Mouse (Mus musculus): ENCODE results near the gene Pitpnm1.

The Pitpnm1 gene

DNA sequence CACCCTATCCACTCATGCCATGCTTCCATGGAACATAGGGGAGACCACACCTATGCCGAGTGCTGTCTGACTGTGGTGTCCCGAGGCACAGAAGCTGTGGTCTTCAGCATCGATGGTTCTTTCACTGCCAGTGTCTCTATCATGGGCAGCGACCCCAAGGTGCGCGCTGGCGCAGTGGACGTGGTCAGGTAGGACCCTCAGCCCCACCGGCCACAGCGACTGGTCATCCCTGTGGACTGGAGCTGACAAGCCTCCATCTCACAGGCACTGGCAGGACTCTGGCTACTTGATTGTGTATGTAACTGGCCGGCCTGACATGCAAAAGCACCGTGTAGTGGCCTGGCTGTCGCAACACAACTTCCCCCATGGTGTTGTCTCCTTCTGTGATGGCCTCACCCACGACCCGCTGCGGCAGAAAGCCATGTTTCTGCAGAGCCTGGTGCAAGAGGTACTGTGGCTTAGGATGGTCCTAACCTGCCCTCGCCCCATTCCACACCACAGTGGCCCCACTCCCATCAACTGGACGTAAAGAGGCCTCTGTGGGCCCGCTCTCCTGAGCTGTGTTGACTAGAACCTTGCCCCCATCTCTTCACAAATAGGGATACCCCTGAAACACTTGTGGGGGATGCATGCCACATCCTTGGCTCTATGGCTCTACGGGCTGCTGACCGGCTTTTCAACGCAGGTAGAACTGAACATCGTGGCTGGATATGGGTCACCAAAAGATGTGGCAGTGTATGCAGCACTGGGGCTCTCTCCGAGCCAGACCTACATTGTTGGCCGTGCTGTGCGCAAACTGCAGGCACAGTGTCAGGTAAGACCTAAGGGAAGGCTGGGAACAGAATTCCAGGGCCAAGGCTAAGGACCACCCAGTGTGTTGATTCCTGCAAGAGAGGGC is 12.5 kb downstream of the Pitpnm1 start:
- in situ Hi-C loops (cut with MboI; ENCODE audit: unreplicated experiment in 2 of 2), result no loop called here

DNA sequence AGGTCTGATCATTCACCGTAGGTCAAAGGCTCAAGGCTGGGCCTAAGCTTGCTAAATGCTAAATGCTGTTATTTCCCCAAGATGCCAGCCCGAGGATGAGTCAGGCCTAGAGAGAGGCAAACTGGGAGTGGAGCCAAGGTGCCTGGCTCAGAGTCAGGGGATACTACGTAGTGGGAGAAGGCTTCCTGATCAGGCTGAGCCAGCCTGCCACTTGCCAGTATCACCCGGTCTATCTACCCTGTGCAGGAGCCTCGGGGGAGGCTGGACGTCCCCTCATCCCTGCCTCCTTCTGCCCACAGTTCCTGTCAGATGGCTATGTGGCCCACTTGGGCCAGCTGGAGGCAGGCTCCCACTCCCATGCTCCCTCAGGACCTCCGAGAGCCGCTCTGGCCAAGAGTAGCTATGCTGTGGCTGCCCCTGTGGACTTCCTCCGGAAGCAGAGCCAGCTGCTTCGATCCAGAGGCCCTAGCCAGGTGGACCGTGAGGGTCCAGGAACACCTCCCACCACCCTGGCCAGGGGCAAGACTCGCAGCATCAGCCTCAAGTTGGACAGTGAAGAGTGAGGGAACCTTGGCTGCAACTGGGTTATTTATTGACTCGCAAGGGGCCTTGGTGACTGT is 13.5 kb downstream of the Pitpnm1 start:
- in situ Hi-C loops (cut with MboI; ENCODE audit: unreplicated experiment in 2 of 2), result no loop called here

DNA sequence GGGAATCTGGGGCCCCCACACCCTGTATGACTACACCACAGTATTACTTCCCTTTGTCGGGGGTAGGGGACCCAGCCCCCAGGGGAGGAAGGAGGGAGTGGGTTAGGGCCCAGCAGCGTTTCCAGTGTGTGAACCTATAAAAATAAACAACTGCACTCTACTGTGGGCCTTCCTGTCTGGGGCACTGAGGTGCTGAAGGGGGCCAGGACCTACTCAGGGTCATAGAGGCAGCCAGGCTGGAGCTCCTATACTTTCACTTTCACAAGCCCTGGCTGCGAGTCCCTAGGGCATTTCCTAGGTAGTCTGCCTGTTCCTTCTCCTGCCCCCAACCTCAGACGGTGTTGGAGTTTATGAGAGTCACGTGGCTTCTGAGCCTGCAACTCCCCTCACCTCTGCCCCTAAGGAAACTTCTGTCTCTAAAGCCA is 14.0 kb downstream of the Pitpnm1 start:
- in situ Hi-C loops (cut with MboI; ENCODE audit: unreplicated experiment in 2 of 2), result no loop called here

DNA sequence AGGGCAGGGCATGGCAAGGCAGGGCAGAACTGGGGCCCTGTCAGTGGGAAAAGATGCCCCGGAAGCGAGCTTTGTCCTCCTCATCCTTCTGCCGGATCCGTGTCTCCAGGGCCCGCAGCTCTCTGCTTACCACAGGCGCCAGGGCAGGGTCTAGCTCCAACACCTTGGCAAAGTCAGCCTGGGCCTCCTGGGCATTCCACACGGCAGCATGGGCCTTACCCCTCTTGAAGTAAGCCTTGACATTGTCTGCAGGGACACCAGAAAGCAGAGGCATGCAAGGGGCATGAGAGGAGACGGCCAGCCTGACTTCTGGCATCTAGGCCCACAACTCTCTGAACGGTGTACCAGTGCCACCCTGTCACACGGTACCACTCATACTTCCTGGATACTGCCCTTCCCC is 14.8 kb downstream of the Pitpnm1 start:
- in situ Hi-C loops (cut with MboI; ENCODE audit: unreplicated experiment in 2 of 2), result no loop called here

DNA sequence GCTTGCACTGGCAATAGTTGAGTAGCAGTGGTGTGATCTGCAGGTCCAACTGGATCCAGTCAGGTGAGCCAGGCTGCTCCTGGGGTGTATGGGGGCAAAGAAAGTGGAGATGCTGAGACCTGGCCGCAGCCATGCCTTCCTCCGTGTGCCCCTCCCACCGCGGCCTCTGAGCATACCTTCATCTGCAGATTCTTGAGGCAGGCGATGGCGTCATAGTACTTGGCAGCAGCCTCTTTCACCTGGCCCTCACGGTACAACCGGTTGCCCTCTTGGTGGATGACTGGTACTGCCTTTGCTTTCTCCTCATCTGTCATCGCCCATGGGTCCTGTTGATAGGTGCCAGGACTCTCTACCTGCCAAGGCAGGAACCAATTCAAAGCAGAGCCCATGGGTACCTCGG is 15.3 kb downstream of the Pitpnm1 start:
- in situ Hi-C loops (cut with MboI; ENCODE audit: unreplicated experiment in 2 of 2), result no loop called here

DNA sequence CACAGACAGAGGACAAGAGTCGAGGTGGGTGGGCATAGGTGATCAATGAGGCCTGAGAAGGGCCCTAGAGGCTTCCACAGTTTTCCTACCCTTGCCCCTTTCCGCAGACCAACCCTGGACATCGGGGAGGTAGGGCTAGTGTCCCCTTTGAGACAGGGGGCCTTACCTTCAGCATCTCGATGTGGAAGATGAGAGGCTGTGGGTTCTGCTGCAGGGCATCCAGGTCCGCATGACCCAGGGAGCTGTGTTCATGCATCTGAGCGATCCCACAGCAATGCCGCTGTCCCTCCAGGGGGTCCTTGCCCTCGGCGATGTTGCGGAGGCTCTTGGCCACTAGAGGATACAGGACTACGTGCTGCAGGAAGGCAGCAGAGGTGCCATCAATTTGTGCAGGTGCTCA is 16.0 kb downstream of the Pitpnm1 start:
- in situ Hi-C loops (cut with MboI; ENCODE audit: unreplicated experiment in 2 of 2), result no loop called here

DNA sequence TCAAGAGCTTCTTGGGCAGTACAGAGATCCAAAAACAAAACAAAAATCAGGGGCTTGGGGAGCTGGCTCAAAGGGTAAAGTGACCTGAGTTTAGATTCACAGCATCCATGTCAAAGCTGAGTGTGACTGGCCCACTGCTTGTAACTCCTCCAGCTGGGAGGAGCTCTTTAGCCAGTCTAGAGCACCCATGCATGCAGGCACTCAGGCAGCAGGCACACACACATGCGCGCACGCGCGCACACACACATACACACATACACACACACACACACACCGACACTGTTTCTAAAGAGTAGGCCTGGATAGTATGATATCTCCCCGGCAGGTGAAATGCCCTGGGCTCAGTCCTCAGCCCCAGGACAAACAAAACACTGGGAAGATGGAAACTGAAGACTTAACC is 17.2 kb downstream of the Pitpnm1 start:
- in situ Hi-C loops (cut with MboI; ENCODE audit: unreplicated experiment in 2 of 2), result no loop called here

DNA sequence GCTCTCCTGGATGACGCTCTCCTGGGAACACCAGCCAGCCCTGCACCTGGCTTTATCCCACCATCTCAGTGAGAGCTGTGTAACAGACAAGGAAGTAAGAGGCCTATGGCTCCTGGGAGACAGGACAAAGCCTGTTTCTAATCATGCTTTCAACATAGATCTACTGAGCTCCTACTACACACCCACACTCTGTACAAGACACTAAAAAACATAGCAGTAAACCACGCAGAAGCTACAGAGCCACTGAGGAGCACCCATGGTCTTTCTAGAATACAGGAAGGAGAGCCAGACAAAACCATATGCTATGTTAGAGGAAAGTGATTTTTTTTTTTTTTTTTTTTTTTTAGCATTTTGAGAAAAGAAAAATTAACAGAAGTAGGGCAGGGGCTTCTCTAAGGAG is 18.6 kb downstream of the Pitpnm1 start:
- in situ Hi-C loops (cut with MboI; ENCODE audit: unreplicated experiment in 2 of 2), result no loop called here

DNA sequence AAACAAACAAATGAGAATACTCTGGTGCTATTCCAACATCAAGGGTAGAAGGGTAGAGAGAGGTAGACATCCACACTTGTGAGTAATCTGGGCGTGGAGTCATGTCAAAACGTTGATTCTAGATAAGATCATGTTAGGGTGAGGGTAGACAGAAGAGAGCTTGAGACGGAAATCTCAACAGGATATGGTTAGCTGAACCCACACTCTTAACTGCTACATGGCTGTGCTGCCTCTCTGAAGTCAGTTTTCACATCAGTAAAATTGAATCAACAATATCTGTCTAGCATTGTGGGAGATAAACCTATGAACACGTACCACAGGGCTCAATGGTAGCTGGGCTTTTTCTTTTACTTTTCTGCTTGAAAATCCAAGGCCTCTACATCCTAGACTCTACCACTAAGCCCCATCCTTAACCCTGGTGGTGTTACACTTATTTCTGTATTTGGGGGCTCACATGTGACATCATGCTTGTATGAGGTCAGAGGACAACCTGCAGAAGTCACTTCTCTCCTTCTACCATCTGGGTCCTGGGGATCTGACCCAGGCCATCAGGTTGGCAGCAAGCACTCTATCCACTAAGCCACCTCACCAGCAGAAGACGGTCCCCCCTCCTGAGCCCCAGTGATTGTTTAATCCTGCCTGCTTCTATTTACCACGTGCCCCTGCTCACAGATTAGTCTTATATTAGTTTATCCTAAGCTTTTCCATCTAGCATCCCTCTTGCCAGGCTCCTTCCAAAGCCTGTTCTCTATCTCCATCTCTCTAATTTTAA is 20.1 kb downstream of the Pitpnm1 start:
- in situ Hi-C loops (cut with MboI; ENCODE audit: unreplicated experiment in 2 of 2), result loop anchor here in 1 of 2 experiments (5.0 kb wide), 1 partner anchor 82 kb away; the partner anchor contains the start of gene Rad9a

DNA sequence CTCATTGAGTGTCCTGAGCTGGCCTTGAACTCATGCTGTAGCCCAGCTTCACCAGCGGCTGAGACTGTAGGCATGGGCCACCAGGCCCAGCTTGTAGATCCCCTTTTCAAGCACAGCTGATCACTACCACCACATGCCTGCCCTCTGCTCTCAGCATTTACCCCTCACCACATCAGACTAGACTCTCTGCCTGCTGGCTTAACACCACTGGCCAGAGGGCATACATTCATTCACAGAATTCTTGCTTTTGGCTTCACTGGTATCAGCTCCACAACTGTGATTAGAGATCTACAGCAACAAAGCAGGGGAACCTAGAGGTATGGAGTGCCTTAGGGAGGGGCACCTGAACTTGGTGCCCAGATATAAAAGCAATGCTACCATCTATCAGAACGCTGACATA is 20.7 kb downstream of the Pitpnm1 start:
- in situ Hi-C loops (cut with MboI; ENCODE audit: unreplicated experiment in 2 of 2), result loop anchor here in 1 of 2 experiments (5.0 kb wide), 1 partner anchor 82 kb away; the partner anchor contains the start of gene Rad9a

DNA sequence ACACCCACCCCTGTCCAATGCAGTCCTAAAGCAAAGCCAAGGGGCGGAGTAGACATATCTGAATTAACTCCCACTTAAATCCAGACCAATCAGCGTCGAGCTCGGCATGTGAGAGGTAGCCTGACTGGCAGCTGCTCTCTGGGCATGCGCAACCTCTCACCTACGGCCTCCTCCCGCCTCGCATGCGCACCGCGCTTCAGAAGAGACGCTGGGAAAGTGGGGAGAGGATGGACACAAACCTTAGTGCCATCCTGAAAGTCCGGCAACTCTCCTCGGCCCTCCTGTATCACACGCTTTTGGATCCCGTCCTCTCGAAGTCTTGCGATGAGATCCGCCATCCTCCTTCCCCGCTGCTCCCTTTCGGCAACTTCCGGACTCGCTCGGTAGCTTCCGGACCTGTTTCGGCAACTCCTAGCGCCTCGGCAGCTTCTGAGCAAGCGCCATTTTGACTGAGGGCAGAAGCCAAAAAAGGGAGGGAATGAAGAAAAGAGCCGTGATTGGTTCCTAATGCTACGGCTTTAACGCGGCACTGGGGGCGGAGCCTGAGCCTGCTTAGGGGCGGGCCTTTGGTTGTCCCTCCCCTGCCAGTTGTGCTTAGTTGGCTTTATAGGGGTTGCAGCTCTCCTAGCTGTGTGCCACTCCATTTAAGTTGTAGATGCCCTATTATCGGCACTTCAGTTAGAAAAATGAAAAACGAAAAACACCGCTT is 21.5 kb downstream of the Pitpnm1 start:
- in situ Hi-C loops (cut with MboI; ENCODE audit: unreplicated experiment in 2 of 2), result loop anchor here in 1 of 2 experiments (5.0 kb wide), 1 partner anchor 81 kb away; the partner anchor contains the start of gene Rad9a

DNA sequence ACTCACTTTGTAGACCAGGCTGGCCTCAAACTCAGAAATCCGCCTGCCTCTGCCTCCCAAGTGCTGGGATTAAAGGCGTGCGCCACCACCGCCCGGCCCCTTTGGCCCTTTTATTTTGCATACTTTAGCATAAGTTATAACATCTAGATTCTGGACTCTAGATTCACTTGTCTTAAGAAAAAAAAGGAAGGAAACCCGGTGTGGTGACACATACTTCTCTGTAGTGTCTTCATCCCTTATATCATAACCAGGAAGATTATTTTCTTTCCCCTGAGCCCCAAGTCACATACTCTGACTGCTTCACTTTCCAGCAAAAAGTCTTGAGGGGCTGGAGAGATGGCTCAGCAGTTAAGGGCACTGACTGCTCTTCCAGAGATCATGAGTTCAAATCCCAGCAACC is 22.1 kb downstream of the Pitpnm1 start:
- in situ Hi-C loops (cut with MboI; ENCODE audit: unreplicated experiment in 2 of 2), result loop anchor here in 1 of 2 experiments (5.0 kb wide), 1 partner anchor 80 kb away; the partner anchor contains the start of gene Rad9a

DNA sequence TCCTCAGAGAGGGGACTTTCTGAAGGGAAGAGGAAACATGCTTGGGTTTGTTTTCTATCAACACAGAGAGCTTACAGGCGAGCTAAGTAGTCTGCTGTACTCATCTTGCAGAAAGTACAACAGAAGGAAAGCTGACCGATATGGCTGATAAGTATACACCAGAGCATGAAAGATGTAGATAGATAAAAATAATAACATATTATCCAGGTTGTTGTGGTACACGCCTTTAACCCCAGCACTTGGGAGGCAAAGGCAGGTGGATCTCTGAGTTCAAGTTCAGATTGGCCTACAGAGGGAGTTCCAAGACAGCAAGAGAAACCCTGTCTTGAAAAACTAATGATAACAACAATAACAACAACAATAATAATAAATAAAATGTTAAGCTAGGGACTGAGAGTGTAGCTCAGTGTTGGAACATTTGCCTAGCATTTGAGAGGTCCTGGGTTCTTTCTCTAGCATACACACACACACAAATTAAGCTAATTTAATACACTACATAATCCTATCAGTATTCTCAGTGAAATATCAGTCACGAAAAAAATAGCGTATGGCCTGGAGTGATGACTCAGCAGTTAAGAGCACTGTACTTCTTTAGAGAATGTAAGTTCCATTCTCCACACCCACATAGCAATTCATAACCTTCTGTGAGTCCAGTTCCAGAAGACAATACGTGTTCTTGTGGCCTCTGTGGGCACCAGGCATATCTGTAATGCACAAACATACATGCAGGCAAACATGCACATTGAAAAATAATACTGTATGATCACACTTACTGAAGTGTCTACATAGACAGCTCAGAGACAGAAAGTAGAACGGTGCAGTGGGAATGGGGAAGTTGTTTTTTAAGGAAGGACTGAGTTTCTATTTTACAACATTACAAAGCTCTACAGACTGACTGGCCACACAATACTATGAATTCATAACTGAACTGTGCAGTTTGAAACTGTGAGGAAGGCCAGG is 22.9 kb downstream of the Pitpnm1 start:
- in situ Hi-C loops (cut with MboI; ENCODE audit: unreplicated experiment in 2 of 2), result loop anchor here in 1 of 2 experiments (5.0 kb wide), 1 partner anchor 80 kb away; the partner anchor contains the start of gene Rad9a

DNA sequence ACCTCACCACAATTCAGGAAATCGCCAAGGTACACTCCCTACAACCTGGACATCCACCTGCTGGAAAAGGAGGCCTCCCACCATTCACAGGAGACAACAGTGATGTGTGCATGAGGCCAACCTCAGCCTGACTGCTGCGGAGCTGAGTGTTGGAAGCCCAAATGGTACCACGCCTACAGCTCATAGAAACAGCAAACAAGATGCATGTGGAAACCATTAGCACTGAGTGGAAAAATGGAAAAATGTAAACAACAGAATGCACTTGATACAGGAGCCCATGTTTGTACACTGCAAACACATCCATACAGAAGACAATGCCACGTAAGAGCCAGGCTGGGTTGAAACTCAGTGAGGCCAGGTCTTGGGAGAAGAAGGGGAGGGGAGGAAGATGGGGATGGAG is 24.6 kb downstream of the Pitpnm1 start:
- in situ Hi-C loops (cut with MboI; ENCODE audit: unreplicated experiment in 2 of 2), result loop anchor here in 1 of 2 experiments (5.0 kb wide), 1 partner anchor 78 kb away; the partner anchor contains the start of gene Rad9a

DNA sequence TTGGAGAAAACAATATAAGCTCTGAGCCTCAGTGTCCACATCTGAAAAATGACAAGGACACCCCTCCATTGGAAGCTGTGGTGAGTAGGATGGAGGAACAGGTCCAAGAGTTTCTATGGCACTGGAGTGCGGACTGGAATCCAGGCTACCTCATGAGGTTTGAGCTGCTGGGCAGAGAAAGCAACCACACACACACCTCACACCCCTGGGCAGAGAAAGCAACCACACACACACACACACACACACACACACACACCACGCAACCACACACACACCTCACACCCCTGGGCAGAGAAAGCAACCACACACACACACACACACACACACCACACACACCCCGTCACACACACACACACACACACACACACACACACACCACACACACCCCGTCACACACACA is 25.5 kb downstream of the Pitpnm1 start:
- in situ Hi-C loops (cut with MboI; ENCODE audit: unreplicated experiment in 2 of 2), result loop anchor here in 1 of 2 experiments (5.0 kb wide), 1 partner anchor 77 kb away; the partner anchor contains the start of gene Rad9a

DNA sequence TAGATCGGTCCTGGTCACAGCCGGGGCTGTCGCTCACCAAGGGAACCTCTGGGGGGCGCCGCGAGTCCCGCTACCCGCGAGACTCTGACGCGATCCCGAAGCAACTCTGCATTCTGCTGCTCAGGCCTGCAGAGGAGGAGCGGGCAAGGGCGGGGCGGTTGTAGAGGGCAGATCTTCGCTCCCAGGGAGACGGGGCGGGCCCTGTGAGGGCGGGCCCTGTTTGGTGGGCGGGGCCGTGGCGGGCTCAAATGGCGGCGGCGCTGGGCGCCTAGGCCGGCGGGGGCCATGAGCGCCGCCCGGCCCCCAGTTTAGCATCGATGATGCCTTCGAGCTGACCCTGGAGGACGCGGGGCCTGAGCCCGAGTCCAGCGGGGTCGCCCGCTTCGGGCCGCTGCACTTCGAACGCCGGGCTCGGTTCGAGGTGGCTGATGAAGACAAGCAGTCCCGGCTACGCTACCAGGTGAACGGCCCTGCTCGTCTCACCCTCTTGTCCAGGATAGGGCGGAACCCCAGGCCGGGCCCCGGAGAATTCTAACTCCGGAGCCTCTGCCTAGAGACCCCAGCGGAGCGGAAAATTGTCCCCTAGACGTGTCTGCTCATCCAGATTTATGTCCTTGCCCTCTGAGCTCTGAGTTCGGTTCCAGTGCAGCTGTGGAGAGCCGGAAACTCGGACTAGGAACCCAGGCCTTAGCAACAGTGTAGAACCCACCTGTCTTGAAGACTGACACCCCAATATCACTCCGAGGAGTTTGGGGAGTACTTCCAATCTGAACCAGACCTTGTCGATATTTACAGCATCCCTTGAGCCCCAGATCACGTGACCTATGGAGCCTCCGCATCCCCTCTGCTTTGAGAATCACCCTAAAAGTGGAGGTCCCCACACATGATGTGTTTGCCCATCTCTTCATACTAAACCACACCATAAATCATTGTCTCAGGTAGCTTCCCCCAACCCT is 26.2 kb downstream of the Pitpnm1 start, which contains the start of gene Aip:
Gene Aip (minus strand): TSS at position 118 of the 956 bp plus-strand sequence.
- in situ Hi-C loops (cut with MboI; ENCODE audit: unreplicated experiment in 2 of 2), result loop anchor here in 1 of 2 experiments (5.0 kb wide), 1 partner anchor 76 kb away; the partner anchor contains the start of gene Rad9a

DNA sequence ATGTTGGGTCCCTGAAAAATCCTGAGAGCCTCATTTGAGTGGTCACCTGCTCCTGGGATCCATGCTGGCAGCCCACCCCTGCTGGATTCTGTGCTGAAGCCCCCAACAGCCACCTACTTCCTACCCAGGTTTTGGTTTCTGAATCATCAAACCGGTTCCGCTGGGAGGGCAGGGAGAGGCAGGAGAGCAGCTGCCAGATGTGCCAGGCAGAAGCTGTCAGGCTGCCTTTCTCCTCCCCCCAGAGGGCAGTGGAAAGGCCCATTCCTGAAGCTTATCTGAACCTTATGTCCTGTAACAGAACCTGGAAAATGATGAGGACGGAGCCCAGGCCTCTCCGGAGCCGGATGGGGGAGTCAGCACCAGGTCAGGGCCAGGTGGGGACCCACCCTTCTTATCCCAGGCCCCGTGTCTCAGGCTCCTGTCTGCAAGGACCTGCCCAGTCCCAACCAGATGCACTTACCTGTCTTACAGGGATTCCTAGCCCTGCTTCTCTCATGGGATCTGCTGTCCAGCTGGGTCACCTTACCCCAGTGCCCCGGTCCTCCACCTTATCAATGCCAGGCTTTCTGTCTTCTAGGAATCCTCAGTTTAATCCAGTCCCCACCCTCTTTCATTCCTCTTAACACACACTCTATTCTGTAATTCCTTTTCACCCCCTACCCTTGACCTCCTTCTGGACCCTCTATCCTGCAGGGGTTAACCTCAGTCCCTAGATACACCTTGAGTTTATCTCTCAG is 27.1 kb downstream of the Pitpnm1 start:
- in situ Hi-C loops (cut with MboI; ENCODE audit: unreplicated experiment in 2 of 2), result loop anchor here in 1 of 2 experiments (5.0 kb wide), 1 partner anchor 75 kb away; the partner anchor contains the start of gene Rad9a

Measured in v-Abl transformed pro-B cells (cell line).